In genomic region chr12:84970428-84971096, GRCm38 (mm10) we compare ENCODE assay signal across 8 mouse cellular contexts. TPM values are rescaled to one million over a fixed set of nuclear protein-coding genes. Genes with fewer than 3 reads are reported as not detected.
A peak's percentile ranks its signal among the peaks of the same experiment; 100 is the strongest.
DNase-seq lines count a peak whose midpoint lies in the region; ATAC-seq and TF ChIP-seq lines count a peak whose summit lies in the region.

Fcf1 (plus strand) TSS chr12:84970897.
Arel1 (minus strand) TSS chr12:84970900.

- no peaks in the 10 kb centered on the region for H3K27me3 ChIP-seq in hindbrain, embryonic 10.5 days (ENCODE audit: insufficient read depth, poor library complexity, severe bottlenecking)
- no peaks in the 10 kb centered on the region for H3K27me3 ChIP-seq in lung, postnatal 0 days (replicated peaks; ENCODE audit: insufficient read depth, low read length)

- WGBS in hindbrain, embryonic 10.5 days: under 1% methylated on average over 42 of the region's 42 CpGs
- WGBS in lung, postnatal 0 days: under 1% methylated on average over 42 of the region's 42 CpGs

- H3K4me1 ChIP-seq in hindbrain, embryonic 10.5 days (replicated peaks): peaks cover 18% of the 10 kb centered on the region
- H3K4me1 ChIP-seq in lung, postnatal 0 days (ENCODE audit: insufficient read depth, low read depth, low read length): no peaks in the 10 kb centered on the region

- H3K9ac ChIP-seq in lung, postnatal 0 days (replicated peaks; ENCODE audit: low read depth): peak within 1 kb of the TSS; percentile 93

- peak within 1 kb of the TSS; percentile 90 for H3K27ac ChIP-seq in hindbrain, embryonic 10.5 days
- H3K27ac ChIP-seq in lung, postnatal 0 days (ENCODE audit: low read length): peak within 1 kb of the TSS; percentile 71

- no peaks in the 10 kb centered on the region for H3K9me3 ChIP-seq in hindbrain, embryonic 10.5 days
- no peaks in the 10 kb centered on the region for H3K9me3 ChIP-seq in lung, postnatal 0 days (ENCODE audit: low read length)

- peak within 1 kb of the TSS; percentile 85 for H3K4me3 ChIP-seq in hindbrain, embryonic 10.5 days
- peak within 1 kb of the TSS; percentile 81 for H3K4me3 ChIP-seq in lung, postnatal 0 days (ENCODE audit: low read depth, low read length)

- DNase-seq in MEL-GATA-1-ER (ENCODE audit: extremely low read depth, low read depth): peak; percentile 90
- peak; percentile 82 for DNase-seq in cerebellum, adult 8-10 months
- peak; percentile 89 for DNase-seq in hindbrain, embryonic 10.5 days (ENCODE audit: low spot score)
- DNase-seq in layer of hippocampus, adult 9-11 months: peak; percentile 89
- peak; percentile 96 for DNase-seq in lung, postnatal 0 days (ENCODE audit: low spot score)
- DNase-seq in ovary, postnatal 14 days (ENCODE audit: low spot score): peak; percentile 80
- DNase-seq in thymus, postnatal 14 days: peak; percentile 90

- no peak for TF ChIP-seq EP300 in lung, postnatal 0 days (IDR thresholded peaks at IDR 0.05)

- peaks cover 28% of the 10 kb centered on the region for H3K36me3 ChIP-seq in hindbrain, embryonic 10.5 days
- peaks cover 19% of the 10 kb centered on the region; the same call in 1 of the 2 replicates for H3K36me3 ChIP-seq in lung, postnatal 0 days (ENCODE audit: insufficient read depth, low read length)

- peak; percentile 95 for ATAC-seq in frontal cortex, adult (ENCODE audit: low TSS enrichment)
- ATAC-seq in lung, postnatal 0 days: peak; percentile 90

- H3K4me2 ChIP-seq in lung, postnatal 0 days (replicated peaks; ENCODE audit: low read depth, low read length): peak within 1 kb of the TSS; percentile 70

- no peak for TF ChIP-seq CTCF in lung, postnatal 0 days (IDR thresholded peaks at IDR 0.05)

RNA-seq across cellular contexts. Expression of gene Fcf1, which starts in this region (rescaled TPM):
- 174 and 178 TPM in 2 replicates for polyA plus RNA-seq in hindbrain, embryonic 10.5 days (2016; fragmentation: Nextera tagmentation; extraction: Ambion mirVana)
- polyA plus RNA-seq in lung, postnatal 0 days (2015; fragmentation: Nextera tagmentation; extraction: Ambion mirVana): 97.1 and 114 TPM in 2 replicates

RNA-seq across cellular contexts. Expression of gene Arel1, which starts in this region (rescaled TPM):
- 18.5 and 21.5 TPM in 2 replicates for polyA plus RNA-seq in hindbrain, embryonic 10.5 days (2016; fragmentation: Nextera tagmentation; extraction: Ambion mirVana)
- 7.3 and 7.8 TPM in 2 replicates for polyA plus RNA-seq in lung, postnatal 0 days (2015; fragmentation: Nextera tagmentation; extraction: Ambion mirVana)

Comparison
In these comparisons a context has a peak if more than half of its experiments do, and no peak if none do; other contexts are left out.
1. Peak in every context shown above with its lines: DNase-seq, ATAC-seq, H3K4me3 ChIP-seq and H3K27ac ChIP-seq.